Mouse (Mus musculus): Measurements from ENCODE around the gene Capn8.

DNA sequence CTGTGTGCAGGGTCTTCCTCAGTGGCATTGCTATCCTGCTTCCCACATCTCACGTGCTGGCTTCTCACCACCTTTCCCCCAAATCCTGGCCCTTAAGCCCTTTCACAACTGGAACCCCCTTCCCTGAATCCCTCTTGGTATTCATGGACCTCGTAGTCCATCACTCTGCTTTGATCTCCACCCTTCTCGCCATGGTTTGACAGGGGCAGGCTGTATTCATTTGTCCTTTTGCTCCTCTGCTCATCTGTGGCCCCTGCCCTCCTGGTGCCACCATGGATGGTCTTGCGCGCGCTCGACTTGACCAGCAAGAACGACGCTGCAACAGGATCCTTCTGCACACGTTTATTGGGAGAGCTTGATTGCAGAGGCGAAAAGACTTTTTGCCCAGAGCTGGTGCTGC is 5.3 kb upstream of the Capn8 start:
- TF ChIP-seq GATA1 (IDR thresholded peaks at IDR 0.05; ENCODE audit: borderline replicate concordance, low read length), result no peak
- no peak for TF ChIP-seq POLR2AphosphoS5 (IDR thresholded peaks at IDR 0.05; ENCODE audit: insufficient replicate concordance, low read depth, low read length)
- no peak for TF ChIP-seq CTCF (IDR thresholded peaks at IDR 0.05; ENCODE audit: low read depth, low read length)
